Mouse (Mus musculus) frontal cortex, adult 2 months (tissue): Measurements from ENCODE around the gene Olfr1440. TPM values are rescaled to one million over a fixed set of nuclear protein-coding genes. Genes with fewer than 3 reads are reported as not detected.

Source experiments
- DNase-seq, 2 experiments: peaks; one replicate each; pipeline ENCODE4 v3.0.0; 2022; ENCODE audit warnings: low spot score in 1 of 2; ENCODE audit errors: extremely low spot score in 1 of 2
- polyA plus RNA-seq: library from polyadenylated mRNA; depleted of rRNA; stranded (reverse); fragments of >200 nt; gene quantifications from 2 replicates; pipeline ENCODE4 v1.2.3, GENCODE M21; 2012; rRNA removed

Gene Olfr1440
- not detected in 2 replicates for polyA plus RNA-seq

DNA sequence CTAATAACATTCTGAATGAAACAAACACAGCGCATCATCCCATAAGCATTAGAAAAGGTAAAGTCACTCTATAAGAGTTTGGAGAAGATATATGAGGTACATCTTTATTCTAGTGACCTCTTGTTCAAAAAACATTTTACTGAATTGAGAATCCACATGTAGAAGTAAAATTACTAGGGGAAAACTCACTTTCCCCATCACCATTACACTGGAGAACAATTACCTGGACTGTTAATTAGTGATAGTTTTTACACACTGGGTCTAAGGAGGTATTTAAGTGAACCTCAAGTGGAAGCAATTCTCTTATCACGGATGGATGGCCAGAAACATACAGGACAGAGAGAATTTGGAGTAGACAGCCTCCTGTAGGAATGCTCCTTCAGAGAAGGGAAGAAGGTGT is at the start of gene Olfr1440:
TSS of gene Olfr1440 (plus strand) at position 301 of the 400 bp plus-strand sequence.
- DNase-seq, result no peak

DNA sequence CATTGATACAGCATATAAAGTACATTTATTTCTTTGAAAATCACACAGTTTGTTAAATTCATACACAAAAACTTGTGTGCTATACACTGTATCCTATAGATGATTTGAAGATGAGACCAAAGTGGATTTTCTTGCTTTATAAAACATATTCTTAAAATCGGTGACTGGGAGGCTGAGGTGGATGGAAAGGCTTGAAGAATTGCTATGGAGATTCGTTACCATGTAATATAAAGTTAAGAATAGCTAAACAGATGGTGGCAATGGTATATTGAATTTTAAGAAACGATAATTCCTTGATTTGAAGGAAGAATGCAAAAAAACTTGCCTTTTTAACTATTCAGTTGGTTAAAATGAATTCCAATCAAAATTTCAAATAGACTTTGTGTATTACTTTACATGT is 14.1 kb upstream of the Olfr1440 start:
- no peak for DNase-seq

DNA sequence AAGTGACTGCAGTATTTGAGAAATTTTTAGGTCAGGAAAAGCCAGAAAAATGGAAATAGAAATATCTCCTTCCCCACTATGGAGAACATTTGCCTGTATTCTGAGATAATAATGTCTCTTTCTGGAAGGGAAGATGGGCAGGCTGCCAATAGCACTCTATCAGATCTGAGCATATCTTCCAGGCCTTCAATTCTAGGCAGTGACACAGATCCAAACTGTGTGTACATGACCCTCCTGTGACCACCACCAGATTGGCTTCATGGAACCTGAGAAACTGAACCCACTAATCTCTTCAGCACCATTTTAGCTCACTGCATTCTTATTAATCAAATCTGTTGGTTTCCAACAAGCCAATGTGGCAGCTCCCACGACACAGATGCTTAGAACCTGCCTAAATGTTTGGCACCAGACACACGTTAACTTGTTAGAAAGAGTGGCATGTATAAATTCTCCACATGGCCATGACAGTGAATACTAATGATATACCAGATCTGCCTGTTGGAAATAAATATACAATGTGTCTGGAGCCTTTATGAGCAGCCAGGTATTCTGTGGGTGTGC is 12.5 kb upstream of the Olfr1440 start:
- peak; percentile 41 to 57 for DNase-seq

DNA sequence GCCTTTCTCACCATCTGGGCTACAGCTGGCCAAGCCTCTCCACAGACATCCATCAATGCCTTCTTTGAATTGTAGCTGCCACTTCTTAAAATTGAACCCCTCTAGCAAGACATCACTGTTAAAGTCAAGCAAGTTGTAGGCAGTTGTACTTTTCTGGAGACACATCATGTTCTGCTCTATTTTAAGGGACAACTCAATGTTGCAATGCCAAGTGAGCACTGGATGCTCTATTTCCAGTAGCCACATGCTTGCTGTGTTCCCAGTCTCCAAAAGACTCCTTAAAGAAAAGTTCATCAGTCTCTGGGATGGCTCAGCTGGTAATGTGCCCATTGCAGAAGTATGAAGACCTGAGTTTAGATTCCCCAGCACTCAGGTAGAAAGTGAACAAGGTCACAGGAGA is 26.7 kb downstream of the Olfr1440 start:
- DNase-seq, result no peak

DNA sequence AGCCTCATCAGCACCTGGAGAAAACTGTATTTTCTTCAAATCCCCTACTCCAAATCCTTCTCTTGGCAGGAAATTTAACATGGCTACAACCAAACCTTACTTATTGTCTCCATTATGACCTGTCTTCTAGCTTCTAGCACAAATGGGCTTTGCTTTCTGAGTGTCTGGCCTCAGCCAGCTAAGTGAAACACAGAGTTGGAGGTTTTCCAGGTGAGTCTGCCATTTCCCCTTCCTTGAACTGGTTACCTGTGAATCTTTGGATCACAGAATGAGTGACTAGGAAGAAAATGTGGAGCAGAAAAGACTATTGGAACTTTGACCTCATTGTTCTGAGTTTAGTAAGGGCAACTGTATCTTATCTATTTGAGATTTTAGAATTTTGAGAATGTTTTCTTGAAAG is 30.3 kb downstream of the Olfr1440 start, which contains the start of gene Olfr1441:
TSS of gene Olfr1441 (plus strand) at position 73 of the 400 bp plus-strand sequence.
- DNase-seq, result no peak

- DNase-seq, result no peak
These were observed 31.2 kb downstream of the Olfr1440 start for GRCm38 (mm10) chr19:12418312-12418711.

DNA sequence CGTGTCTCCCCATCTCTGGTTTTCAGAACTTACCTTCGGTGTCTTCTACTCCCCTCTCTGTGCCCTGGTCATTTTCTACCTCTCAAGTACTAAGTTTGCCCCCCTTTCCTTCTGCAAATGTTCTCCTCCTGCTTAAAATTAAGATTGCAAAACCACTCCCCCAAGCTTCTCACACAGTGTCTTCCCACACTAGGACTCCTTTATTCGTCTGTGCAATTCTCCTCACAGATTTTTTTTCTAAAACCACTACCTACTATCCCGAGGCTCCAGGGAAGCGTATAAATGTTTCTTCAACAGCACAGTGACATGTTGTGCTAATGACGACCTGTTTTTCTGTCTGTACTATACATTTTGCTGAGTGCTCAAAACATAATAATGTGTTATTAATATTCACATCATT is 33.5 kb downstream of the Olfr1440 start:
- DNase-seq, result peak in 1 of 2 experiments; percentile 17

DNA sequence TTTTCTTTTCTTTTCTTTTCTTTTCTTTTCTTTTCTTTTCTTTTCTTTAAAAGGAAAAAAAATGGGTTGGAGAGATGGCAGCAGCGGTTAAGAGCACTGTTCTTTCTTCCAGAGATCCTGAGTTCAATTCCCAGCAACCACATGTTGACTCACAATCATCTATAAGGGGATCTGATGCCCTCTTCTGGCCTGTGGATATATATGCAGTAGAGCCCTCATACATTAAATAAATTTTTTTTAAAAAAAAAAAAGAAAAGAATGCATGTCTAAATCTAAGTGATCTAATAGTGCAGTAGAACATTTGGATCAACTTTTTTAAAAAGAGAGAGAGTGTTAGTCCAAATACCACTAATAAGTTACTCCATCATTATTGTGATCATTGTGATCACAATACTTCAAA is 34.6 kb downstream of the Olfr1440 start:
- DNase-seq, result no peak

DNA sequence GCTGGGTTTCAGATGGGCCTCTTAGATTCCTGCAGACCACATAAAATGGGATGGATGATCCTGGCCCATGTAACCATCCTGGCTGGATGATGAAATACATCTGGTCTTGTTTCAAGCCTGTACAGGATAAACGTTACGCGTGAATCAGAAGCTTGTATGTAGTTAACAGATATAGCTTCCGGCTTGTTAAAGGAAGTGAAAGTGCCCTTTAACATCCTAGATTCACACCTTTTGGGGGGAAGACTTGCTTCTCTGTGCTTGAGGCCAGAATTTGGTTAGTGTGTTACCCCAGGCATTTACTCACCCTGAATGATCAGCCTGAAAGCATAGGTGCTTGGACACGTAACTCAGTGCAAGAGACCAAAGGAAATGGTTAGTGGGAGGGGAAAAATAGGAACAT is 40.0 kb downstream of the Olfr1440 start:
- no peak for DNase-seq

DNA sequence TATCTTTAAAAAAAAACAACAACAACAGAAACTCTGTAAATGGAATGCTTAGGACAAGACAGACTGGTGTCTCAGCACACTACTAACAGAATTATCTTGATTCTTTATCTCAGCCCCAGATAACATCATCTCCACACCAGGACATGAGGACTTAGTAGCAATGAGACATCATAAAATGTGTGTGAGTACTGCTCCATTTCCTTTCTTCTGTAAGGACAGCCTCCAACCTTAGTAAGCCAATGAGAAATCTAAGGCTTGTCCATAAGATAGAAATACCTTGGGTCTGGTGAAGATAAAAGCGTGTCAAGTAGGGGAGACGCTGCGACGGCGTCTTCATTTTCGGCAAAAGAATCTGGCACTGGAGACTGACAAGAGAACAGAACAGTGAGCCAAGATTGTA is 40.5 kb downstream of the Olfr1440 start, which contains the start of gene Pfpl:
TSS of gene Pfpl (plus strand) at position 301 of the 400 bp plus-strand sequence.
- DNase-seq, result no peak

DNA sequence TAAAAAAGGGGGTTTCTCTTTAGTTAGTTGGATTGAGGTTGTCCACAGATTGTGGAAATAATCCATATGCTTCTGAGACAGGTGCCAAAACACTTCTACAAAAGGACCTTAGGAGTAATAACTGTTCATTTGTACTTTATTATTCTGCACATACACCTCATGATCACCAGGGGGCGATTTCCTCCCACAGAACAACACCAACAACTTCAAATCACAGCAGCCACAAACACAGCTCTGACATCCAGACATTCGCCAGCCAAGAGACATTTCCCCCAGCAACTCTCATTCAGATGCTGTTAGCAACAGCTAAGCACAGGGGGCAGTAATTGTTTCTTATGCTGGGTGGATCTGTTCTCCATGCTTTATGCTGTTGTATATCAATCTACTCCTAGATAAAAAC is 46.0 kb downstream of the Olfr1440 start:
- peak in 1 of 2 experiments; percentile 42 for DNase-seq

DNA sequence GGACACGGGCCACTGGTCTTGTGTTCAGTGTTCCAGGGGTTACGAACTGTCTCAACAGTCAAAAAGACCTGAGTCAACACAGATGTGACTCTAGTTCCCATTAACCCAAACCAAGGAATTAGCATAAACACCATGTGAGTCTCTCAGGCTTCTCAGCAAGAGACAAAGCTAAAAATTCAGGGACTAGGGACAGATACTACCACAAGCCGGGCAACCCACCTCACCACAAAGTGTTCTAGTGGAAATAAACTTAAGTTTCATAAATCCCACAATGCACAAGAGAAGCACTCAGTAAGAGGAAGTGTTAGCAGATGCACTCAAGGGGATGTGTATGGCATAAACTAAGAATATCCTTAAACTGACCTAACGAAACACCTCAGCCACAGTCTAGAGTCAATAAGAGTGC is 47.9 kb downstream of the Olfr1440 start:
- DNase-seq, result no peak

DNA sequence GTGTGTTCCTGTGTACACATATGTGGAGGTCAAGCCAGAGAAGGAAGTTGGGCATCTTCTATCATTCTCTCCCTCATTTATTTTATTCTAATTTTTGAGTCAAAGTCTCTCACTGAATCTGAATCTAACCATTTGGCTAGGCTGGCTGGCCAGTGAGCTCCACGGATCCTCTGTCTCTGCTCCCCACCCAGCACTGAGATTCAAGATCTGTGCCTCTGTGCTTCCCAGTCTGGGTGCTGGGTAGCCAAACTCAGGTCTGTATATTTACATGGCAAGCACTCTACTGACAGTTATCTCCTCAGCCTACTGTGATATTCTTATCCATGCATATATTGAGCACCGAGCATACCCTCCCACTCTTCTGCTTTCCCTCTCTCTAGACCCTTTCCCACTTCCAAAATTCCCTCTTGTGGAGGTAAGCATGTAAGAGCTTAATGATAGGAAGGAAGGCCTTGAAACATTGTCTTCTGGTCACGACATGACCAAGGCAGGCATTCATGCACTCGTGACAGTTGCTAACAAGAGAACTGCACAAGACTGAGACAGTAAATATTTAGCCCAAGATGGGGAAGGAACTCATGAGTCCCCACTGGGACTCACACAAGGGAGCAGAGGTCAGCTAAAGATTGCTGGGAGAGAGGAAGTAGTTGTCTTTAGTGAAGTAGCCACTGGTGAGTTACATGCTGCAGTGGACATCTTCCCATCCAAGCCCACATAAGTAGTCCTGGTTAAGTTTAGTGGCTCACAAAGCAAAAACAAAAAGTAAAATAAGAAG is 48.9 kb downstream of the Olfr1440 start:
- DNase-seq, result no peak

- no peak for DNase-seq
These were observed 52.5 kb downstream of the Olfr1440 start for GRCm38 (mm10) chr19:12439581-12439980.

GRCm38 (mm10) chr19:12440103-12440725 is 53.1 kb downstream of the Olfr1440 start:
- no peak for DNase-seq

DNA sequence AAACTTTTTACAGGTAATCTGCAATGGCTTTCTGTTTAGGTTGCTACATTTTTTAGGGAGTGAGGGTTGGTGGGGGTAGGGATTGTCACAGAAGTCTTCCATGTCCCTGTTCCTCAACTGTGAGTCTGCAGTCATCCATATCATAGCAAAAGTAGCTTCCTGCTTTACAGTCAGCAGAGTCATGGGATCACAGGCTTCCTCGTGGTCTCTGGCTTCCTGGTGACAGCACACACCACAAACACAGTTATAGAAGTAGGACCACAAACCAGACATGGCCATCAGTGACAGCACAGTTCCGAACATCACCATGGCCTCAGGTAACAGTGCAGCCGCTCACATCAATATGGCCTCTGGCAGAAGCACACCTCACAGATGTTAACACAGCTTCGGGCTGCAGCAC is 55.5 kb downstream of the Olfr1440 start:
- no peak for DNase-seq

DNA sequence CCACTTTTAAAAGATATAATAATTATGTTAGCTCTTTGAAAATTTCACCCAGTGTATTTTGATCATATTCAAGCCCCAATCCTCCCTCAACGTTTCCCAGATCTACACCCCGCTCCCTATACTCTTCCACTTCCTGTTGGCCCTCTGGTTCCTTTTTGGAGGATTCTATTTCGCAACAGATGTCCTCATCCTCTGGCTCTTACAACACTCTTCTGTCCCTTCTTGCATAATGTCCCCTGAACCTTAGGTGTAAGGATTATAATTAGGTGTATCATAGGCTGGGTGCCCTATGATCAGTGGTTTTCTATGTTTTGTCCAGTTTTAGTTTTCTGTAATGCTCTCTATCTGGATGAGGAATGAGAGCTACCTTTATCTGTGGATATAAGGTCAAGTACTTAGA is 57.9 kb downstream of the Olfr1440 start:
- DNase-seq, result no peak

Other genes starting within 250 kb of the Olfr1440 start
- gene Olfr1555-ps1, start 217.2 kb upstream of the Olfr1440 start, polyA plus RNA-seq, result 0.06 TPM in 1 of 2 replicates, not detected in the other
- not detected in 2 replicates for gene Olfr1431, start 186.6 kb upstream of the Olfr1440 start, polyA plus RNA-seq
- gene Olfr1432, start 154.7 kb upstream of the Olfr1440 start, polyA plus RNA-seq, result not detected in 2 replicates
- gene Olfr262, start 145.6 kb upstream of the Olfr1440 start, polyA plus RNA-seq, result not detected in 2 replicates
- not detected in 2 replicates for gene Olfr235, start 126.2 kb upstream of the Olfr1440 start, polyA plus RNA-seq
- not detected in 2 replicates for gene Olfr1434, start 107.4 kb upstream of the Olfr1440 start, polyA plus RNA-seq
- not detected in 2 replicates for gene Olfr1436, start 88.1 kb upstream of the Olfr1440 start, polyA plus RNA-seq
- gene Olfr1437, start 62.2 kb upstream of the Olfr1440 start, polyA plus RNA-seq, result not detected in 2 replicates
- not detected in 2 replicates for gene Olfr1438-ps1, start 51.4 kb upstream of the Olfr1440 start, polyA plus RNA-seq
- gene Olfr1441, start 30.2 kb downstream of the Olfr1440 start, polyA plus RNA-seq, result not detected in 2 replicates
- not detected in 2 replicates for gene Pfpl, start 40.6 kb downstream of the Olfr1440 start, polyA plus RNA-seq
- gene Mpeg1, start 73.5 kb downstream of the Olfr1440 start, polyA plus RNA-seq, result 8.7 and 12.4 TPM in 2 replicates
- gene Dtx4, start 114.2 kb downstream of the Olfr1440 start, polyA plus RNA-seq, result 19.2 and 21.1 TPM in 2 replicates
- gene Fam111a, start 158.5 kb downstream of the Olfr1440 start, polyA plus RNA-seq, result 1.1 and 1.3 TPM in 2 replicates
- 0.14 and 0.17 TPM in 2 replicates for gene Gm4952, start 212.7 kb downstream of the Olfr1440 start, polyA plus RNA-seq
- not detected in 2 replicates for gene Glyat, start 246.0 kb downstream of the Olfr1440 start, polyA plus RNA-seq